Mouse (Mus musculus) bone marrow macrophage, adult 2 months (primary cell): ENCODE results near the gene Pkd2. TPM values are rescaled to one million over a fixed set of nuclear protein-coding genes. Genes with fewer than 3 reads are reported as not detected.

ENCODE experiments used
- H3K27ac ChIP-seq: 2 replicates; pipeline ENCODE4 v1.5.1; 2012; ENCODE audit warnings: low read depth, low read length; ENCODE audit not compliant: insufficient read depth
- H3K4me1 ChIP-seq: 2 replicates; pipeline ENCODE4 v1.6.1; 2012; ENCODE audit warnings: low read length; ENCODE audit not compliant: control insufficient read depth, insufficient read depth
- H3K4me3 ChIP-seq: 2 replicates; pipeline ENCODE4 v1.5.1; 2012; ENCODE audit warnings: mild to moderate bottlenecking, low read length, moderate library complexity; ENCODE audit not compliant: insufficient read depth
- CTCF ChIP-seq: IDR thresholded peaks from 2 replicates; pipeline ENCODE4 v1.5.1; 2012; ENCODE audit warnings: low read depth, mild to moderate bottlenecking, low read length, moderate library complexity
- POLR2A ChIP-seq: IDR thresholded peaks from 2 replicates; pipeline ENCODE4 v1.6.1; 2012; ENCODE audit warnings: mild to moderate bottlenecking, low read depth, low read length, borderline replicate concordance
- polyA plus RNA-seq: library from polyadenylated mRNA; stranded (reverse); fragments of >200 nt; gene quantifications from 2 replicates; pipeline ENCODE4 v1.2.4, GENCODE M21; 2012; ENCODE audit not compliant: missing spikeins, insufficient read depth, insufficient read length

The Pkd2 gene
- polyA plus RNA-seq, 1 experiment: 17.8 TPM

DNA sequence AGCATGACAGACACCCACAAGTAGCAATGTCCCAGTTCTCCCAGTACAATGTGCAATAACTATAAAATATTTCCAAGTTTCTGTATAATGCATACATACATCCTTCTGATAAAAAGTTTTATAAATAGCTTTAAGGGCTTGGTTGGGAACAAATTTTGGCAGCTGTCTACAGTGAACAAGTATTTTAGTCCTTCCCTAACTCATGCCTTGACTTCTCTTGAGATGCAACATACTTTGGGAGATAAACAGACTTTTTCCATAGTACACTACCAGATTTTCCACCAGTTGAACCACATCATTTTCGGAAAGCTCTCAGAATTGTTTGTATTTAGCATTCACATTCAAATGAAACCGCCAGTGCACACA, 48.6 kb downstream of the Pkd2 start:
- Histone ChIP-seq H3K4me3 (peak overlapping the region; percentile 99), H3K4me1 (no peaks in the 10 kb centered on the region; the same call in 1 of the 2 replicates), H3K27ac (no peak overlapping the region)
- no peak for TF ChIP-seq POLR2A
- no peak for TF ChIP-seq CTCF

DNA sequence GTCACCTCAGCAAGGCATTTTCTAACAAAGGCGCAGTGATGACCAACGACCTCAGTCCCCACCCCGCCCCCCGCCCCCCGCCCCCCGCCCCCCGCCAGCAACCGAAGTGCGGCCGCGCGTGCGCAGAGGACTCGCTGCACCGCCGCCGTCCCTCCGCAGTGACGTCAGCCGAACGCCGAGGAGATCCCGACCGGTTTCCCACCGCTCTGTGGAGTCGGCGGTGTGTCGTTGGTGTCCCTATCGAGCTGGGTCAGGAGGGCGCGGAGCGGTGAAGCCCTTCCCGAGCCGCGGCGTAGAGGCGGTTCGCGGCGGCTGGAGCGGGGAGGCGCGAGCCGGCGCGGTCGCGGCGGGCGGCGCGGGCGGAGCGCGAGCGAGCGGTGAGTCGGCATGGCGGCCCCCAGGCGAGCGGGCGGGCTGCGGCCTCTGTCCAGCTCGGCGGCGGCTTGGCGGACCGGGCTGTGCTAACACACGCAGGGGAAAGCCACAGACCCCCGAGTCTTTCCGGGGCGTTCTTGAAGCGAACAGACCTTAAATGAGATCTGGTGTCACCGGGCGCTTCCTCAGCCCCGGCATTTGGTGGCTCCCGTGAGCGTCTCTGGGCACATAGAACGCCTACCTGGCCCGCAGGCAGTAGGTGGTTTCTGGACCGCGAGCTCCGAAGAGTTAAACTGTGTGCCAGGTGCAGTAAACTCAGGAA, 49.1 kb downstream of the Pkd2 start, which contains the start of gene BC005561:
Gene BC005561 (plus strand): TSS at position 158 of the 697 bp plus-strand sequence.
- Histone ChIP-seq H3K4me1 (no peaks in the 10 kb centered on the region; the same call in 1 of the 2 replicates), H3K27ac (peak within 1 kb of the TSS; percentile 55), H3K4me3 (peak within 1 kb of the TSS; percentile 99)
- TF ChIP-seq POLR2A (no peak), CTCF (no peak)

DNA sequence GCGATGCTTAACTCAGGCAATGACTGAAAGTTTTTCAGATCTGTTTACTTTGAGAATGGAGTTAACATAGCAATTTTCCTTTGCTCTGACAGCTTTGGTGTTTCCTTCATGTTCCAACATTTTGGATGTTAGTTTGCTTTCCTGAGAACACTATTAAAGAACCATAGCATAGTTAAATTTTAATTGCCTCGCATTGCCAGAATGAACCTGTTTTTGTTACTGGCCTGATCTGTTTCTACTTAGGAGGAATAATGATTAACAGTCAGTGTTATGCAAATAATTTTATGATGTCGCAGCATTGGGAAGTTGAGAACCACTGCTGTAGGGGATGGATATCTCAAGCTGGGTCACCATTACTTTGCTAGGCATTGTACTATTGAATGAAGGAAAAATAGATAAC, 52.0 kb downstream of the Pkd2 start:
- Histone ChIP-seq H3K27ac (no peak overlapping the region), H3K4me3 (no peak overlapping the region), H3K4me1 (no peaks in the 10 kb centered on the region; the same call in 1 of the 2 replicates)
- TF ChIP-seq CTCF: no peak
- TF ChIP-seq POLR2A: no peak

DNA sequence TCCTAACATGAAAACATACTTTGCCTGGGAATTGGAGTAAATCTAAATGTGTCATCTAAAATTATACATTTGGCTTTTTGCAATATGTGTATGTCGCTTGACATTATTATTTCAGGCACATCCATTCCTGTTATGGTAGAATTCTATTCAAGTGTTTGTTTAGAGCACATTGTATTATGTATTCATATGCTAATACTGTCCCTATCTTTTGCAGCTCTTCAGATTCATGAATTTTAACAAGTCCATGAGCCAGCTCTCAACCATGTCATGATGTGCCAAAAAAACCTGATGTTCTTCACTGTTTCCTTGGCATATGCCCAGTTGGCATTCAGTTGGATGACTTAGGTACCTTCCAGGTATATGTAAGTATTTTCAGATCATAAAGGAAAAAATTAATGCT, 79.4 kb downstream of the Pkd2 start:
- H3K4me3 ChIP-seq: no peak overlapping the region
- H3K27ac ChIP-seq: no peak overlapping the region
- H3K4me1 ChIP-seq: no peaks in the 10 kb centered on the region
- TF ChIP-seq POLR2A (no peak), CTCF (no peak)

DNA sequence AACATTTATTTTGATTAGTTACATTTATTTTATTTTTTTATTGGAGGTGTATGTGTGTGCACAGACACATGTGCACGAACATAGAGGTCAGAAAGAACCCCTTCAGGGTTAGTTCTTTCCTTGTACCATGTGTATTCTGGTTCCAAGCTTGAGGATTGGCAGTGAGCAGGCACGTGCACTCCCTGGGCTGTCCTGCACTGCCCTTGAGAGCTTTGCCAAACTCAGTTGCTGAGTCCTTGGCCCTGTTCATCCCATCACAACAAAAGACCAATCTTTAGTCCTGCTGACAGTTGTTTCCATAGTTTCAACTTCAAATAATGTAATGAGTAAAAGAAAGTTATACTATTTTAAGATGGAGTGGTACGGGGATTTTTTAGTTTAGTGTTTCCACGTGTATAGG, 80.1 kb downstream of the Pkd2 start:
- no peak overlapping the region for H3K4me3 ChIP-seq
- no peak overlapping the region for H3K27ac ChIP-seq
- no peaks in the 10 kb centered on the region for H3K4me1 ChIP-seq
- TF ChIP-seq POLR2A: no peak
- TF ChIP-seq CTCF: no peak

Other genes with a start within 250 kb of the Pkd2 start
- gene Ibsp, start 160.3 kb upstream of the Pkd2 start, polyA plus RNA-seq: not detected in 2 replicates
- gene Mepe, start 134.1 kb upstream of the Pkd2 start, polyA plus RNA-seq: not detected in 2 replicates
- 514 and 522 TPM in 2 replicates for gene Spp1, start 24.3 kb upstream of the Pkd2 start, polyA plus RNA-seq
- 3.7 and 3.9 TPM in 2 replicates for gene BC005561, start 48.9 kb downstream of the Pkd2 start, polyA plus RNA-seq